Mouse (Mus musculus): ENCODE data around the gene Colgalt1.
A peak's percentile ranks its signal among the peaks of the same experiment; 100 is the strongest.

Gene Colgalt1

GRCm38 (mm10) chr8:71610822-71611651 lies at the start of gene Colgalt1:
TSS of gene Colgalt1 (plus strand) at chr8:71610998.
- DNase-seq: peak; percentile 99

GRCm38 (mm10) chr8:71561401-71561800 lies 49.4 kb upstream of the Colgalt1 start:
- no peak for DNase-seq

- DNase-seq: peak; percentile 80
Measured at GRCm38 (mm10) chr8:71562751-71563150, 48.0 kb upstream of the Colgalt1 start.

- DNase-seq: peak; percentile 40
Measured at GRCm38 (mm10) chr8:71563992-71564391, 46.8 kb upstream of the Colgalt1 start.

DNA sequence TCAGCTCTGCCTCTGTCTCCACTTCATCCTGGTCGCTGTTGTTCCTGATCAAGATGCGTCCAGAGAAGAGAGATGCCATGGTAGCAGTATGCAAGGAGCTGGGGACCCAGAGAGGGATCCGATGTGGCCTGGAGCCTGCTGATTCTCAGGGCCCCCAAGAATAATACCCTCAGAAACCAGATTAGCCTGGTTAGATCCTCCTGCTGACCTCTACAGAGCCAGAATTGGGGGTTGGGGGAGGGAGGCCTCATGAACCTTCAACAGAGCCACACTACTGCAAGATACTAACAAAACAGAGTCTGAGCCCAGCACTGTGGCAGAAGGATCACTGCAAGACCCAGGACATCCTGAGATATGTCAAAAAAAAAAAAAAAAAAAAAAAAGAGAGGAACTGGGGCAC lies 44.3 kb upstream of the Colgalt1 start, which contains the start of gene Nxnl1:
Gene Nxnl1 (minus strand): TSS at position 101 of the 400 bp plus-strand sequence.
- no peak for DNase-seq

- no peak for DNase-seq
Measured at GRCm38 (mm10) chr8:71567587-71567986, 43.2 kb upstream of the Colgalt1 start.

- DNase-seq: peak; percentile 81
Measured at GRCm38 (mm10) chr8:71568387-71568937, 42.3 kb upstream of the Colgalt1 start, which contains the start of gene Slc27a1. TSS of gene Slc27a1 (plus strand) at chr8:71568882.

DNA sequence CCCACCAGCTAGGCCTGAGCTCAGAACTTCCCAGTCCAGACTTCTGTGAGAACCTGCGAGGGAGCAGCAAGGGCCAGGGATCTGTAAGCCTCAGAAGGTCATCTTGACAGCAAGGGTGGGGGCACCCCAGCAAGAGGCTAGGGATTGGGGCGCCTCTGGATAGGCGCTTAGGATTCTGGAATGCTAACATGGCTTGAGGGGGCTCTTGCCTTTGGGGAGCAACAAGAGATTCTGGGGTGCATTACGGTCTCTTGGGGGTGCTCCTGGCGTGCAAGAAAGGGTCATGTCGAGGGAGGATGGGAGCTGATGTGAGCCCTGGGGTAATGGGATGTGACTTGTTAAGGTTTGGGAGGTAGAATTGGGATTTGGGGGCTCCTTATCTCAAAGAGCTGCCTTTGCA lies 41.9 kb upstream of the Colgalt1 start:
- no peak for DNase-seq

DNA sequence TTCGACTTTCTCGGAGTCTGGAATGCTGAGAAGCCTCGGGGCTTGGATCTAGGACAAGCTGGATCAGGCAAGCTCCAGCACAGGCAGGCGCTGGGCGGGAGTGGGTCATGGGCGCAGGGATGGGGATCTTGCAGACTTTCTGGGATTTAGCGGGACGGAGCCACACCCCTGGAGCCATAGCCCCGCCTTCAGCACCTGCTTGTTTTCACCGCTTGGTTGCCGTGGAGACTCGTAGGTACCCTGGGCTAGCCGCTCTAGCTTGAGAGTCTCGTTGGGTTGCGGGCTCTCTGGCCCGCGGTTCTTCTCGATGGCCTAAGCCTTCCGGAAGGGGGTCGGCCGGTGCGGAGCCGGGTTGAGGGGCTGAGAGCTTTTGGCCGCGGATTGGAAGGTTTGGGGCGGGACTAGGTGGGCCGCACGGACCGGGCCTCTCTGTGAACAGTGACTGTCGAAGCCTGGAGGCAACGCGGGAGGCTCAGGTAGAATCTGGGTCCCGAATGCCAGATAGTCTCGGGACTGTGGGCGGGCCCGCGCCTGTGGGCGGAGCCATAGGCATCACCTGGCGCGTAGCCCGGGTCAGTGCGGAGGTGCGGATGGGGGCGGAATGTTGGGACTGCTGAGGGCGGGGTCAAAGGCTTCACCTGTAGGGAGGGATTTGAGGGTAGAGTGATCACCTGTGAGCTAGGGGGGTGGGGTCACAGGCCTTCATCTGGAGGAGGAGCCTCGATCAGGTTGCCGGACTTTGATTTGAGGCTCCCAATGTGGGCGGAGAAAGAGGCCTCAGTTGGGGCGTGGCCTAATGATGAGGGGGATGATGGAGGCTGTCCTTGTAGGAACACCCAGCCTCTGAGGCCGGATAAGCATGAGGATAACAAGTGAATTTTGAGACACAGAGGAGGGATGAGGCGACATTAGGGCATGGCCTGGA lies 41.2 kb upstream of the Colgalt1 start:
- peak; percentile 99 for DNase-seq

GRCm38 (mm10) chr8:71570291-71570954 lies 40.4 kb upstream of the Colgalt1 start:
- peak; percentile 99 for DNase-seq

- no peak for DNase-seq
Measured at GRCm38 (mm10) chr8:71572077-71572476, 38.7 kb upstream of the Colgalt1 start.

- DNase-seq: peak; percentile 69
Measured at GRCm38 (mm10) chr8:71572847-71573633, 37.8 kb upstream of the Colgalt1 start.

GRCm38 (mm10) chr8:71574426-71574825 lies 36.4 kb upstream of the Colgalt1 start:
- DNase-seq: no peak

- DNase-seq: no peak
Measured at GRCm38 (mm10) chr8:71575020-71575419, 35.8 kb upstream of the Colgalt1 start.

- no peak for DNase-seq
Measured at GRCm38 (mm10) chr8:71577856-71578387, 32.9 kb upstream of the Colgalt1 start.

DNA sequence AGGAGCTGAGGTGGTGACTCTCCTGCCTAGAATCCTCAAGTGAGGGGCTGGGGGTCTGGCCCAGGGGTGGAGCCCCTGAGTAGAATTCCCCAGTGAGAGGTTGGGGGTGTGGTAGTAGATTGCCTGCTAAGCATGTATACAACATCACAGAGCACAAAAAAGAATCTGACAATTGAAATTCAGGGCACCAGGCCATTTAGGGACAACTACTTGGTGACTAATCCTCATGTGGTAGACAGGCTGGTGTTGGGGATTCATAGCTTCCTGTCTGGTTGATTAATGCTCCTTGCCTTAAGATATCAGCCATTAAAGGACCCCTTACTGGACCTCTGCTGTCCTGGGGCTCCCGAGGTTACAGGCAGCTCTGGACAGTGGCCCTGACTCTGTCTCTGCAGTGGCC lies 31.8 kb upstream of the Colgalt1 start:
- no peak for DNase-seq

DNA sequence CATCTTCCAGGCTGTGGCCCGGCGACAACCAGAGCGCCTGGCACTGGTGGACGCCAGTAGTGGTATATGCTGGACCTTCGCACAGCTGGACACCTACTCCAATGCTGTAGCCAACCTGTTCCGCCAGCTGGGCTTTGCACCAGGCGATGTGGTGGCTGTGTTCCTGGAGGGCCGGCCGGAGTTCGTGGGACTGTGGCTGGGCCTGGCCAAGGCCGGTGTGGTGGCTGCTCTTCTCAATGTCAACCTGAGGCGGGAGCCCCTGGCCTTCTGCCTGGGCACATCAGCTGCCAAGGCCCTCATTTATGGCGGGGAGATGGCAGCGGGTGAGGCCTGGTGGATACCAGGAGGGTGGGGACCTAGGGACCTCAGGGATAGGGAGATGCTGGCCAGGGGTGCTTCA lies 31.3 kb upstream of the Colgalt1 start:
- DNase-seq: no peak

DNA sequence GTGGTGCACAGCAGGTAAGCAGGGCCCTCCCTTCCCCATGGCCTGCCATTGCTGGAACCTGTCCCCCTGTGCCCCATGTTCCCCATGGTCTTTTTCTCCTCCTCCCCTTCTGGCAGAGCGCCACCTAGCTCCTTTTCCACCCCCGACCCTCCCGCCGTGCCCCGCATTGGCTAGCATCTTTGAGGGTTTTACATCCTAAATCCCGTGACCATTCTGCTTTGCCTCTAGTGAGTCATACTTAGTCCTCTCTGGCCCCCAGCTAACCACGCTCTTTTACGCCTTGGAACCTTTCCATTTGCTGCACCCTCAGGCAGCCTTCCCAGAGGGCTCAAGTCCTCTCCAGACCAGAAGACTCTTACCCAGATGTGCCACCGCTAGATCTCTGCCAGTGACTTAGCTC lies 30.6 kb upstream of the Colgalt1 start:
- no peak for DNase-seq

GRCm38 (mm10) chr8:71586891-71587290 lies 23.9 kb upstream of the Colgalt1 start:
- no peak for DNase-seq

DNA sequence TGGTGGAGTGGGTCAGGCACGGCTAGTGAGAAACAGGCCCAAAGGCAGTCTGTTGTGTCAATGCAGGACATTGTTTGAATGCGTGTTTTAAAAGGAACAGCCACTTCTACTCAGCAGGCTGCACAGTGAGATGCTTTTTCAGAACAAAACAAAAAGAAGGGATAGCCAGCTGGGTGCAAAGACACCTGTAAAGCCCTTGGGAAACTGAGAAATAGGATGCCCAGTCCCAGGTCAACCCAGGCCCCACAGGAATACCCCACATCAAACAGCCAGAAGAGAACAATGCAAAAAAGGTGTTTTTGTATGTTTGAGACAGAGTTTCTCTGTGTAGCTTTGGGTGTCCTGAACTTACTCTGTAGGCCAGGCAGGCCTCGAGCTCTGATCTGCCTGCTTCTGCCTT lies 22.0 kb upstream of the Colgalt1 start:
- no peak for DNase-seq

DNA sequence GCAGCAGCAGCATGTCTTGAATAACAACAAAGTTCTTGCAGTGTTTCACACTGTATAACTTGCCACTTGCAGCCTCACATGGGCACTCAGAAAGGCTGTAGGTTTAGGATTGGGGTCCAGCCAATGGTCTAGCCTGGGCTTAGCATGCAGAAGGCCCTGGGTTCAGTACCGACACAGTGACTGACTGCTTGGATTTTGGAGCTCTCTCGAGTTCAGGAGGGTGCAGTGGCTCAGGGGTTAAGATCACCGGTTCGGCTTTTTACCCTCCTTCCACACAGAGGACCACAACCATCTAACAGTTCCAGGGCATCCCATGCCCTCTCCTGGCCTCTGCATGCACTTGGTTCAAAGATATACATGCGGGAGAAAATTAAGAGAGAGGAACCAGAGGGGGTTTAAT lies 19.8 kb upstream of the Colgalt1 start:
- no peak for DNase-seq
